Mouse (Mus musculus): ENCODE measurements around the gene Serpinb1c. TPM values are rescaled to one million over a fixed set of nuclear protein-coding genes. Genes with fewer than 3 reads are reported as not detected.
"Not testable (repeated sequence)": the region's sequence is repeated elsewhere in the genome, so short reads cannot be mapped to it uniquely, and the experiment has no call there.

Serpinb1c gene
- total RNA-seq (2021) = not detected
- long read RNA-seq, experiment 1 = 0 reads
- long read RNA-seq, experiment 2 = 0 reads

- Histone ChIP-seq H3K4me3 (no peak within 1 kb of the TSS), H3K27ac (no peak within 1 kb of the TSS)
- DNase-seq (ENCODE audit: low spot score in 2 of 2) = no peak
- TF ChIP-seq CTCF (conservative IDR thresholded peaks at IDR 0.05) = no peak
These were observed at the start of gene Serpinb1c for GRCm38 (mm10) chr13:32898111-32898510. Serpinb1c (minus strand) TSS chr13:32898211.

- not testable (repeated sequence) for H3K27ac ChIP-seq; DNase-seq (ENCODE audit: low spot score in 2 of 2); H3K4me3 ChIP-seq
These were observed 41.2 kb upstream of the Serpinb1c start for GRCm38 (mm10) chr13:32939191-32939590.

- DNase-seq (ENCODE audit: low spot score in 2 of 2); H3K4me3 ChIP-seq; H3K27ac ChIP-seq: not testable (repeated sequence)
These were observed 40.3 kb upstream of the Serpinb1c start for GRCm38 (mm10) chr13:32938275-32938674.

DNA sequence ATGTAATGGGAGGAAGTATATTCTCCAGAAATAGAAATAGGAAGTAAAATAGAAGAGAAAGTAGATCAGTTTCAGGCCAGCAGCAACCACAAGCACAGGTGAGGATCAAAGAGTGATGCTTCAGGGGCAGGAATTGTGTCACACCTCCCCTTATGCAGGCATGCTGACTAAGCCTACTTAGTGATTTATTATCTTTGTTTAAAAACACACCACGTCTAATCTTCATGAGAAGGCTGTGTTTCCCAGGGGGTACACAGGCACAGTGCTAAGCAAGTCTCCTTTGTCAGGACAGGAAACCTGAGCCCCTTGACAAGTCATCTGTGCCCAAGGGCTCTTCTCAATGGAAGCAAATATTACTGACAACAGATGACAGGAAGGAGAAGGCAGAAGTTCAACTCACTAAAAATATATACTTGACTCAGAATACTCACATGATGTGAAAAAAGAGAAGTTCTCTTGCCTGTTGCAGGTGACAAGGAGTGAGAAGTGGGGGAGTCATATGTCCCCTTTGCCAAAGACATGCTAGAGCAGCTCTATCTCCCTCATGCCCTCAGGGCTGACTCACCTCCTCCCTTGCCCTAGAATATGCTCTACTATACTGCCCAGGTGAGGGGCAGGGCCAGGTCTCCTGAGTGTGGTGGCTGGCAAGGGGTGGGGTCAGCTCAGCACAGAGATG is 36.8 kb upstream of the Serpinb1c start:
- DNase-seq (ENCODE audit: low spot score in 2 of 2) = no peak
- no peak overlapping the region for H3K27ac ChIP-seq
- H3K4me3 ChIP-seq = no peak overlapping the region
- TF ChIP-seq CTCF (conservative IDR thresholded peaks at IDR 0.05) = no peak

- DNase-seq (ENCODE audit: low spot score in 2 of 2) = no peak
- no peak for TF ChIP-seq CTCF (conservative IDR thresholded peaks at IDR 0.05)
- Histone ChIP-seq H3K4me3 (no peak overlapping the region), H3K27ac (no peak overlapping the region)
These were observed 31.2 kb upstream of the Serpinb1c start for GRCm38 (mm10) chr13:32929107-32929750.

- no peak for DNase-seq (ENCODE audit: low spot score in 2 of 2)
These were observed 29.2 kb upstream of the Serpinb1c start for GRCm38 (mm10) chr13:32927241-32927640.

GRCm38 (mm10) chr13:32926661-32927060 is 28.6 kb upstream of the Serpinb1c start:
- H3K4me3 ChIP-seq = no peak overlapping the region
- no peak overlapping the region for H3K27ac ChIP-seq
- DNase-seq (ENCODE audit: low spot score in 2 of 2) = no peak
- no peak for TF ChIP-seq CTCF (conservative IDR thresholded peaks at IDR 0.05)

More at GRCm38 (mm10) chr13:32927241-32927640, 29.2 kb upstream of the Serpinb1c start:
- TF ChIP-seq CTCF (conservative IDR thresholded peaks at IDR 0.05) = no peak
- no peak overlapping the region for H3K27ac ChIP-seq
- no peak overlapping the region for H3K4me3 ChIP-seq

GRCm38 (mm10) chr13:32924578-32925360 is 26.8 kb upstream of the Serpinb1c start:
- no peak for TF ChIP-seq CTCF (conservative IDR thresholded peaks at IDR 0.05)
- H3K27ac ChIP-seq = no peak overlapping the region
- H3K4me3 ChIP-seq = no peak overlapping the region
- DNase-seq (ENCODE audit: low spot score in 2 of 2) = no peak

DNA sequence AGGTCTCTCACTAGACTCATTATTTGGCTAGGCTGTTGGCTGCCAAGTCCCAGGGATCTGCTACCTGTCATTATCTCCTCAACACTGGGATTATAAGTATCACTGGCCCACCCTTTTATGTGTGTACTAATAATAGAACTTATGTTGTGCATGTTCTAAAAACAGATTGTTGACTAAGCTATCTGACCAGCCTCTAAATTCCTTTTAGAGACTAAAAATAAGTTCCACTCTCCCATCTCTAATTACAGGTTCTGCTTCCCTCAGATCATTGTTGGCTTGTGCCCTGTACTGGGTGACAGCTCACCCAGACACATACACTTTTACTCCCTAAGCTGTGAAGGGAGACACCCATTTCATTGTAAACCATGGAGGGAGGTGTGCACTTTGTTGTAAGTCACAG is 24.6 kb upstream of the Serpinb1c start:
- Histone ChIP-seq H3K27ac (no peak overlapping the region), H3K4me3 (no peak overlapping the region)
- no peak for TF ChIP-seq CTCF (conservative IDR thresholded peaks at IDR 0.05)
- no peak for DNase-seq (ENCODE audit: low spot score in 2 of 2)

DNA sequence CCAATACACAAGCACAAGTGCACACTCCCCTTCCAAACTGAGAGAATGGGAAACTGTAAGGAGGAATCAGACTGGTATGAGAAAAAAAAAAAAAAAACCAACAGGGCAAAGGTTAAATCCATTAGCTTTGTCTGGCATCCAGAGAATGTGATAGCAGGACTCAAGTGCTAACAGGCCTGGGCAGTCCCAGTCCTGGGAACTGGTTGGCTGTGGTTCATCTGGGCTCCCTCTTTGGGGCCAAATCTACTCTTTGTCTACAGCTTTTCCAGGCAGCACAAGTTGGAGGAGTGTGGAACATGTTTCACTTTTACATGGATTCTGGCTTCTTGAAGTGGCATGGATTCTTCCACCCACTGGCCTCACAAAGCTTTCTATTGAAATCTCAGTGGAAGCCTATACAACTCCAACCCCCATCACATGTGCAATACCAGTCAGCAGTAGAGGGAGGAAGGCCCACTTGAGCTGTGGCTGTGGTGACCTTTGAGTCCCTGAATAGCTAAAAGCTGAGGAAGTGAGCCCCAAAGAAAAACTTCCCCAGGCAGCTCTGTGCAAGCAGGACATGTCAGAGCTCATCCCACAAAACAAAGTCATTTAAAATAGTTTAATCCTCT is 14.9 kb upstream of the Serpinb1c start:
- H3K4me3 ChIP-seq = no peak overlapping the region
- DNase-seq (ENCODE audit: low spot score in 2 of 2) = no peak

DNA sequence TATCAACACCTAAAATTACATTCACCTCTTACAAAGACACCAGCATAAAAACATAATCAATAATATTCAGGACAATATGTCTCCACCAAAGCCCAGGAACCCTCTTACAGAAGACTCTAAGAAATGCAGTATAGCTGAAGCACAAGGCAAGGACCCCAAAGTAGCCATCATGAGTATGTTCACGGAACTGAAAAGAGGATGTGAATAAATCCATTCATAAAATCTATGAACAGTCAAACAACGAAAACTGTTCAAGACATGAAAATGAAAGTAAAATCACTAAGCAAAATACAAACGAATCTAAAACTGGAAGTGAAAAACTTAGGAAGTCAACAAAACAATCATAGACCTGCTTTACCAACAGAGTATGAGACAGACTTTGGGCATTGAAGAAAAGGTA is 10.2 kb upstream of the Serpinb1c start:
- no peak overlapping the region for H3K27ac ChIP-seq
- no peak for TF ChIP-seq CTCF (conservative IDR thresholded peaks at IDR 0.05)
- no peak for DNase-seq (ENCODE audit: low spot score in 2 of 2)

More for the DNA sequence above, 14.9 kb upstream of the Serpinb1c start:
- H3K27ac ChIP-seq = no peak overlapping the region
- TF ChIP-seq CTCF (conservative IDR thresholded peaks at IDR 0.05) = no peak

GRCm38 (mm10) chr13:32903211-32903873 is 5.3 kb upstream of the Serpinb1c start:
- TF ChIP-seq CTCF (conservative IDR thresholded peaks at IDR 0.05) = peak; percentile 97
- no peak overlapping the region for H3K27ac ChIP-seq
- H3K4me3 ChIP-seq = no peak overlapping the region
- peak; percentile 85 to 94 for DNase-seq (ENCODE audit: low spot score in 2 of 2)

More for the DNA sequence above, 10.2 kb upstream of the Serpinb1c start:
- H3K4me3 ChIP-seq = no peak overlapping the region
